Mouse (Mus musculus): ENCODE measurements around the gene Man1c1.

- peak; percentile 45 for TF ChIP-seq CTCF (IDR thresholded peaks at IDR 0.05; ENCODE audit: low read depth, low read length)
- no peak for TF ChIP-seq POLR2AphosphoS5 (IDR thresholded peaks at IDR 0.05; ENCODE audit: insufficient replicate concordance, low read depth, low read length)
Observed at GRCm38 (mm10) chr4:134713937-134714336, 9.8 kb upstream of the Man1c1 start.

Data from G1E (cell line).